Mouse (Mus musculus): ENCODE data around the gene B4gat1. TPM values are rescaled to one million over a fixed set of nuclear protein-coding genes. Genes with fewer than 3 reads are reported as not detected.
A peak's percentile ranks its signal among the peaks of the same experiment; 100 is the strongest.

The B4gat1 gene
- polyA plus RNA-seq, 1 experiment from 2014 or later = 41.8 TPM

- Histone ChIP-seq H3K27ac (ENCODE audit: low read length) (no peak overlapping the region), H3K4me1 (ENCODE audit: control insufficient read depth, insufficient read depth, low read length) (peaks cover 27% of the 10 kb centered on the region), H3K4me2 (ENCODE audit: low read depth, low read length) (no peak overlapping the region), H3K4me3 (replicated peaks; ENCODE audit: low read length) (no peak overlapping the region), H3K9ac (ENCODE audit: low read length) (no peak overlapping the region), H3K27me3 (ENCODE audit: control insufficient read depth, insufficient read depth, low read length) (peaks cover 10% of the 10 kb centered on the region), H3K9me3 (replicated peaks; ENCODE audit: control insufficient read depth, low read length) (no peaks in the 10 kb centered on the region), H3K36me3 (ENCODE audit: control insufficient read depth, insufficient read depth, low read length) (no peaks in the 10 kb centered on the region)
- 64% methylated on average over 17 of the region's 17 CpGs for WGBS
- no peak for ATAC-seq (ENCODE audit: insufficient read depth, low FRiP score)
Measured at GRCm38 (mm10) chr19:5052853-5053252, 14.2 kb downstream of the B4gat1 start.

DNA sequence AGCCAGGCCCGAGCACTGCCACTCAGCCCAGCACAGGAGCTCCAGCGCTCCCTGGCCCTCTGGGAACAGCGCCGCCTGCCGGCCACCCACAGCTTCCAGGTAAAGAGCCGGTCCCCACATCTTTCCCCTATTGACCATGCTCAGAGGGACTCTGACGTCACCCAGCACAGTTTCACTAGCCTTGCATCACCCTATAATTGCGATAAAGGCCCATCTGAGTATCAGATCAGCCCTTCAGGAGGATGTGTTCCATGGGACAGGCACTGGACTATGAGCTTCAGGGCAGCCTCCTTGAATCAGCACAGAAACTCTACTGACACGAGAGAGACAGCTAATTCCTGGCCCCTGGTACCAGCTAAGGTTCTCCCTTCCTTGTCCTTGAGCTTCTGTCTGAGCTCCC, 15.3 kb downstream of the B4gat1 start:
- ATAC-seq (ENCODE audit: insufficient read depth, low FRiP score) = no peak
- Histone ChIP-seq H3K36me3 (ENCODE audit: control insufficient read depth, insufficient read depth, low read length) (no peaks in the 10 kb centered on the region), H3K9ac (ENCODE audit: low read length) (no peak overlapping the region), H3K4me3 (replicated peaks; ENCODE audit: low read length) (no peak overlapping the region), H3K27me3 (ENCODE audit: control insufficient read depth, insufficient read depth, low read length) (peaks cover 10% of the 10 kb centered on the region), H3K9me3 (replicated peaks; ENCODE audit: control insufficient read depth, low read length) (no peaks in the 10 kb centered on the region), H3K4me1 (ENCODE audit: control insufficient read depth, insufficient read depth, low read length) (peaks cover 37% of the 10 kb centered on the region), H3K27ac (ENCODE audit: low read length) (no peak overlapping the region), H3K4me2 (ENCODE audit: low read depth, low read length) (no peak overlapping the region)
- 20% methylated on average over 9 of the region's 9 CpGs for whole genome bisulfite sequencing

GRCm38 (mm10) chr19:5056251-5056650, 17.6 kb downstream of the B4gat1 start:
- H3K27ac ChIP-seq (ENCODE audit: low read length) = no peak overlapping the region; the same call in 1 of the 2 replicates
- ATAC-seq (ENCODE audit: insufficient read depth, low FRiP score) = no peak
- H3K4me3 ChIP-seq (replicated peaks; ENCODE audit: low read length) = no peak overlapping the region
- H3K9ac ChIP-seq (ENCODE audit: low read length) = peak overlapping the region; percentile 20; the same call in 1 of the 2 replicates
- H3K9me3 ChIP-seq (replicated peaks; ENCODE audit: control insufficient read depth, low read length) = no peaks in the 10 kb centered on the region
- peaks cover 40% of the 10 kb centered on the region for H3K4me1 ChIP-seq (ENCODE audit: control insufficient read depth, insufficient read depth, low read length)
- WGBS = 15% methylated on average over 6 of the region's 6 CpGs
- no peak overlapping the region for H3K4me2 ChIP-seq (ENCODE audit: low read depth, low read length)
- H3K36me3 ChIP-seq (ENCODE audit: control insufficient read depth, insufficient read depth, low read length) = no peaks in the 10 kb centered on the region
- peaks cover 9% of the 10 kb centered on the region for H3K27me3 ChIP-seq (ENCODE audit: control insufficient read depth, insufficient read depth, low read length)

- no peaks in the 10 kb centered on the region for H3K9me3 ChIP-seq (replicated peaks; ENCODE audit: control insufficient read depth, low read length)
- ATAC-seq (ENCODE audit: insufficient read depth, low FRiP score) = no peak
- 25% methylated on average over 16 of the region's 16 CpGs for WGBS
- H3K27ac ChIP-seq (ENCODE audit: low read length) = peak overlapping the region; percentile 56
- no peaks in the 10 kb centered on the region for H3K36me3 ChIP-seq (ENCODE audit: control insufficient read depth, insufficient read depth, low read length)
- no peaks in the 10 kb centered on the region for H3K27me3 ChIP-seq (ENCODE audit: control insufficient read depth, insufficient read depth, low read length)
- no peak overlapping the region for H3K4me3 ChIP-seq (replicated peaks; ENCODE audit: low read length)
- H3K4me1 ChIP-seq (ENCODE audit: control insufficient read depth, insufficient read depth, low read length) = peaks cover 40% of the 10 kb centered on the region
- peak overlapping the region; percentile 32 for H3K9ac ChIP-seq (ENCODE audit: low read length)
- H3K4me2 ChIP-seq (ENCODE audit: low read depth, low read length) = 0 out of 2 replicates have a peak overlapping the region, but pooled peaks have one; percentile 10
Measured at GRCm38 (mm10) chr19:5057876-5058775, 19.5 kb downstream of the B4gat1 start.

GRCm38 (mm10) chr19:5058801-5059771, 20.5 kb downstream of the B4gat1 start:
- Histone ChIP-seq H3K4me1 (ENCODE audit: control insufficient read depth, insufficient read depth, low read length) (peaks cover 40% of the 10 kb centered on the region), H3K4me2 (ENCODE audit: low read depth, low read length) (peak overlapping the region; percentile 23; the same call in 1 of the 2 replicates), H3K4me3 (replicated peaks; ENCODE audit: low read length) (no peak overlapping the region), H3K9ac (ENCODE audit: low read length) (peak overlapping the region; percentile 32), H3K27ac (ENCODE audit: low read length) (peak overlapping the region; percentile 56), H3K27me3 (ENCODE audit: control insufficient read depth, insufficient read depth, low read length) (no peaks in the 10 kb centered on the region), H3K36me3 (ENCODE audit: control insufficient read depth, insufficient read depth, low read length) (no peaks in the 10 kb centered on the region), H3K9me3 (replicated peaks; ENCODE audit: control insufficient read depth, low read length) (no peaks in the 10 kb centered on the region)
- 15% methylated on average over 10 of the region's 10 CpGs for WGBS
- peak; percentile 39 for ATAC-seq (ENCODE audit: insufficient read depth, low FRiP score)

- Histone ChIP-seq H3K4me3 (replicated peaks; ENCODE audit: low read length) (no peak overlapping the region), H3K9me3 (replicated peaks; ENCODE audit: control insufficient read depth, low read length) (no peaks in the 10 kb centered on the region), H3K4me1 (ENCODE audit: control insufficient read depth, insufficient read depth, low read length) (peaks cover 48% of the 10 kb centered on the region), H3K27me3 (ENCODE audit: control insufficient read depth, insufficient read depth, low read length) (no peaks in the 10 kb centered on the region), H3K27ac (ENCODE audit: low read length) (peak overlapping the region; percentile 56), H3K4me2 (ENCODE audit: low read depth, low read length) (no peak overlapping the region), H3K9ac (ENCODE audit: low read length) (peak overlapping the region; percentile 40), H3K36me3 (ENCODE audit: control insufficient read depth, insufficient read depth, low read length) (no peaks in the 10 kb centered on the region)
- 30% methylated on average over 5 of the region's 5 CpGs for WGBS
- peak; percentile 45 for ATAC-seq (ENCODE audit: insufficient read depth, low FRiP score)
Measured at GRCm38 (mm10) chr19:5060365-5061330, 22.0 kb downstream of the B4gat1 start.

GRCm38 (mm10) chr19:5062041-5062440, 23.4 kb downstream of the B4gat1 start:
- WGBS = 86% methylated on average over 5 of the region's 5 CpGs
- H3K27ac ChIP-seq (ENCODE audit: low read length) = no peak overlapping the region
- H3K27me3 ChIP-seq (ENCODE audit: control insufficient read depth, insufficient read depth, low read length) = no peaks in the 10 kb centered on the region
- no peak overlapping the region for H3K4me3 ChIP-seq (replicated peaks; ENCODE audit: low read length)
- no peak overlapping the region for H3K4me2 ChIP-seq (ENCODE audit: low read depth, low read length)
- H3K9ac ChIP-seq (ENCODE audit: low read length) = no peak overlapping the region
- peaks cover 46% of the 10 kb centered on the region for H3K4me1 ChIP-seq (ENCODE audit: control insufficient read depth, insufficient read depth, low read length)
- no peaks in the 10 kb centered on the region for H3K9me3 ChIP-seq (replicated peaks; ENCODE audit: control insufficient read depth, low read length)
- H3K36me3 ChIP-seq (ENCODE audit: control insufficient read depth, insufficient read depth, low read length) = no peaks in the 10 kb centered on the region
- ATAC-seq (ENCODE audit: insufficient read depth, low FRiP score) = no peak

GRCm38 (mm10) chr19:5062446-5062845, 23.8 kb downstream of the B4gat1 start:
- no peak overlapping the region for H3K4me2 ChIP-seq (ENCODE audit: low read depth, low read length)
- no peak overlapping the region for H3K4me3 ChIP-seq (replicated peaks; ENCODE audit: low read length)
- no peak overlapping the region for H3K27ac ChIP-seq (ENCODE audit: low read length)
- WGBS = 73% methylated on average over 6 of the region's 6 CpGs
- H3K36me3 ChIP-seq (ENCODE audit: control insufficient read depth, insufficient read depth, low read length) = no peaks in the 10 kb centered on the region
- ATAC-seq (ENCODE audit: insufficient read depth, low FRiP score) = no peak
- H3K9ac ChIP-seq (ENCODE audit: low read length) = no peak overlapping the region
- peaks cover 50% of the 10 kb centered on the region for H3K4me1 ChIP-seq (ENCODE audit: control insufficient read depth, insufficient read depth, low read length)
- H3K9me3 ChIP-seq (replicated peaks; ENCODE audit: control insufficient read depth, low read length) = no peaks in the 10 kb centered on the region
- no peaks in the 10 kb centered on the region for H3K27me3 ChIP-seq (ENCODE audit: control insufficient read depth, insufficient read depth, low read length)
